ENCODE assay signal across 29 mouse cellular contexts in genomic region chr7:68982914-68983502, GRCm38 (mm10).
DNase-seq lines count a peak whose midpoint lies in the region; ATAC-seq and TF ChIP-seq lines count a peak whose summit lies in the region.
"Had no signal": no experiment of that assay in that cellular context is flagged by ENCODE, and none has a peak within 500 bp of the region (broad histone marks: within the 10 kb centered on the region; RNA-seq: fewer than 3 reads in every experiment).

No protein-coding gene starts in this region.

- H3K9me3 ChIP-seq in midbrain, embryonic 11.5 days (ENCODE audit: control insufficient read depth, low read length) = no peaks in the 10 kb centered on the region
- H3K9me3 ChIP-seq in midbrain, embryonic 15.5 days = no peaks in the 10 kb centered on the region
- no peaks in the 10 kb centered on the region for H3K9me3 ChIP-seq in forebrain, embryonic 15.5 days
- H3K9me3 ChIP-seq: heart, embryonic 10.5 days; heart, embryonic 15.5 days; hindbrain, embryonic 12.5 days; limb, embryonic 12.5 days; liver, embryonic 15.5 days; neural tube, embryonic 13.5 days had no signal

- H3K9ac ChIP-seq in midbrain, embryonic 11.5 days (ENCODE audit: low read length) = no peak overlapping the region
- H3K9ac ChIP-seq in midbrain, embryonic 15.5 days = no peak overlapping the region
- no peak overlapping the region for H3K9ac ChIP-seq in forebrain, embryonic 15.5 days (replicated peaks)
- H3K9ac ChIP-seq: heart, embryonic 15.5 days; hindbrain, embryonic 12.5 days; limb, embryonic 12.5 days; liver, embryonic 15.5 days; lung, embryonic 14.5 days; neural tube, embryonic 13.5 days had no signal

- H3K4me3 ChIP-seq in midbrain, embryonic 11.5 days (ENCODE audit: low read depth, low read length) = no peak overlapping the region
- H3K4me3 ChIP-seq in midbrain, embryonic 15.5 days = no peak overlapping the region
- no peak overlapping the region for H3K4me3 ChIP-seq in forebrain, embryonic 15.5 days
- H3K4me3 ChIP-seq: erythroblast, embryonic 14.5 days; heart, embryonic 10.5 days; heart, embryonic 15.5 days; hindbrain, embryonic 12.5 days; left cerebral cortex, adult 2 months; limb, embryonic 12.5 days; liver, embryonic 15.5 days; myocyte; neural tube, embryonic 13.5 days had no signal

- H3K4me2 ChIP-seq in midbrain, embryonic 11.5 days = no peak overlapping the region
- H3K4me2 ChIP-seq in midbrain, embryonic 15.5 days = no peak overlapping the region
- no peak overlapping the region for H3K4me2 ChIP-seq in forebrain, embryonic 15.5 days (replicated peaks)
- H3K4me2 ChIP-seq: heart, embryonic 15.5 days; hindbrain, embryonic 12.5 days; limb, embryonic 12.5 days; liver, embryonic 15.5 days; lung, embryonic 14.5 days; neural tube, embryonic 13.5 days had no signal

- no peak overlapping the region for H3K27ac ChIP-seq in midbrain, embryonic 11.5 days (ENCODE audit: low read depth, low read length)
- no peak overlapping the region for H3K27ac ChIP-seq in midbrain, embryonic 15.5 days
- H3K27ac ChIP-seq in forebrain, embryonic 15.5 days (replicated peaks) = 0 out of 2 replicates have a peak overlapping the region, but pooled peaks have one; percentile 14
- H3K27ac ChIP-seq: heart, embryonic 10.5 days; heart, embryonic 15.5 days; hindbrain, embryonic 12.5 days; kidney, postnatal 0 days; left cerebral cortex, adult 2 months; limb, embryonic 12.5 days; liver, embryonic 15.5 days; neural tube, embryonic 13.5 days; stomach, postnatal 0 days had no signal

- DNase-seq in embryo, embryonic 11 days = peak; percentile 31
- no peak for DNase-seq in embryo, embryonic 10.5 days (ENCODE audit: low spot score)
- DNase-seq in midbrain, embryonic 11.5 days (ENCODE audit: low spot score, missing footprints) = no peak
- peak; percentile 65 for DNase-seq in brain, embryonic 14.5 days (ENCODE audit: low read depth)
- DNase-seq in frontal cortex, postnatal 25 days (ENCODE audit: low spot score in 2 of 2) = no peak
- DNase-seq: adrenal gland, adult 8-10 months; cerebellum, adult 8-10 months; cerebellum, postnatal 25 days; gastrocnemius, postnatal 25 days; heart, adult 11 months; kidney, adult 8-10 months; lung, embryonic 14.5 days; lung, postnatal 14 days; right cerebral cortex, postnatal 4 days had no signal

- no peak for TF ChIP-seq CTCF in brain, embryonic 14.5 days (IDR thresholded peaks at IDR 0.05; ENCODE audit: borderline replicate concordance, extremely low read depth, insufficient read depth, insufficient read length)

- WGBS in midbrain, embryonic 11.5 days = 66% methylated on average over 10 of the region's 10 CpGs
- 66% methylated on average over 10 of the region's 10 CpGs for WGBS in midbrain, embryonic 15.5 days
- WGBS in forebrain, embryonic 15.5 days = 60% methylated on average over 10 of the region's 10 CpGs

- H3K4me1 ChIP-seq in midbrain, embryonic 11.5 days (ENCODE audit: control insufficient read depth, insufficient read depth, low read length) = peaks cover 4% of the 10 kb centered on the region
- H3K4me1 ChIP-seq in midbrain, embryonic 15.5 days = peaks cover 4% of the 10 kb centered on the region; the same call in 1 of the 2 replicates
- H3K4me1 ChIP-seq in forebrain, embryonic 15.5 days = peaks cover 7% of the 10 kb centered on the region; the same call in 1 of the 2 replicates
- H3K4me1 ChIP-seq: heart, embryonic 10.5 days; heart, embryonic 15.5 days; liver, embryonic 15.5 days; neural tube, embryonic 13.5 days had no signal

- H3K36me3 ChIP-seq in midbrain, embryonic 11.5 days (ENCODE audit: control insufficient read depth, insufficient read depth, low read length) = no peaks in the 10 kb centered on the region
- no peaks in the 10 kb centered on the region for H3K36me3 ChIP-seq in midbrain, embryonic 15.5 days (replicated peaks)
- H3K36me3 ChIP-seq in forebrain, embryonic 15.5 days = no peaks in the 10 kb centered on the region
- H3K36me3 ChIP-seq: heart, embryonic 10.5 days; heart, embryonic 15.5 days; hindbrain, embryonic 12.5 days; limb, embryonic 12.5 days; liver, embryonic 15.5 days; neural tube, embryonic 13.5 days had no signal

- ATAC-seq in midbrain, embryonic 11.5 days (ENCODE audit: low FRiP score) = peak; percentile 47; the same call in 1 of the 2 replicates
- ATAC-seq in midbrain, embryonic 15.5 days (replicated peaks) = no peak
- peak; percentile 60; the same call in 1 of the 2 replicates for ATAC-seq in forebrain, embryonic 15.5 days (replicated peaks)
- ATAC-seq: intestine, embryonic 16.5 days had no signal

- H3K27me3 ChIP-seq in midbrain, embryonic 11.5 days (ENCODE audit: control insufficient read depth, insufficient read depth, low read length) = no peaks in the 10 kb centered on the region
- no peaks in the 10 kb centered on the region for H3K27me3 ChIP-seq in midbrain, embryonic 15.5 days (replicated peaks)
- H3K27me3 ChIP-seq in forebrain, embryonic 15.5 days = no peaks in the 10 kb centered on the region
- H3K27me3 ChIP-seq: CH12.LX; heart, embryonic 15.5 days; hindbrain, embryonic 12.5 days; limb, embryonic 12.5 days; liver, embryonic 15.5 days; neural tube, embryonic 13.5 days had no signal

- no peak for TF ChIP-seq POLR2A in brain, embryonic 14.5 days (IDR thresholded peaks at IDR 0.05; ENCODE audit: borderline replicate concordance, extremely low read depth, insufficient read depth, insufficient read length, poor library complexity, severe bottlenecking)

Comparison
In these comparisons a context has a peak if more than half of its experiments do, and no peak if none do; other contexts are left out.
1. DNase-seq: peak in embryo, embryonic 11 days (single experiment) and brain, embryonic 14.5 days (single experiment); none in embryo, embryonic 10.5 days (single experiment), midbrain, embryonic 11.5 days (single experiment) and frontal cortex, postnatal 25 days (0 of 2).